Mouse (Mus musculus) heart, embryonic 16.5 days (tissue): Measurements from ENCODE around the gene Ccnl1. TPM values are rescaled to one million over a fixed set of nuclear protein-coding genes. Genes with fewer than 3 reads are reported as not detected.

Source experiments
- ATAC-seq: fragments of 200-750 bp; cut with Nextera tagmentation; replicated peaks from 2 replicates; pipeline ENCODE4 v1.8.0; 2017; ENCODE audit warnings: moderate number of reproducible peaks; ENCODE audit not compliant: insufficient read depth, low FRiP score; ENCODE audit errors: extremely low read depth
- H3K27ac ChIP-seq: fragments of 300-500 bp; sonication (generic); 2 replicates; pipeline ENCODE4 v1.5.1; 2014; ENCODE audit warnings: mild to moderate bottlenecking, low read length, control low read depth, moderate library complexity
- H3K27me3 ChIP-seq: fragments of 300-500 bp; sonication (generic); 2 replicates; pipeline ENCODE4 v1.6.1; 2014; ENCODE audit warnings: low read length, mixed read lengths; ENCODE audit not compliant: control insufficient read depth, insufficient read depth
- H3K36me3 ChIP-seq: fragments of 300-500 bp; sonication (generic); 2 replicates; pipeline ENCODE4 v1.6.1; 2014; ENCODE audit not compliant: control insufficient read depth, insufficient read depth
- H3K4me1 ChIP-seq: fragments of 300-500 bp; sonication (generic); 2 replicates; pipeline ENCODE4 v1.6.1; 2014; ENCODE audit warnings: low read length, mixed read lengths; ENCODE audit not compliant: control insufficient read depth, insufficient read depth
- H3K4me2 ChIP-seq: fragments of 300-500 bp; sonication (generic); 2 replicates; pipeline ENCODE4 v1.6.1; 2014; ENCODE audit warnings: low read depth, mild to moderate bottlenecking, control low read depth, low read length
- H3K4me3 ChIP-seq: fragments of 300-500 bp; sonication (generic); 2 replicates; pipeline ENCODE4 v1.5.1; 2014; ENCODE audit warnings: mild to moderate bottlenecking, control low read depth, low read length
- H3K9ac ChIP-seq: fragments of 300-500 bp; sonication (generic); 2 replicates; pipeline ENCODE4 v1.6.1; 2014; ENCODE audit warnings: low read length, control low read depth
- H3K9me3 ChIP-seq: fragments of 300-500 bp; sonication (generic); replicated peaks from 2 replicates; pipeline ENCODE4 v1.6.1; 2016; ENCODE audit warnings: low read length; ENCODE audit not compliant: control insufficient read depth
- WGBS: fragments of 180-500 bp; shearing (Covaris S2); extraction: QIAGEN DNeasy Blood & Tissue Kit; methylation state at CpG from one replicate; pipeline ENCODE4 v1.1.7; 2014; 5-methylcytosine and 5-hydroxymethylcytosine counted together
- polyA plus RNA-seq: library from polyadenylated mRNA; unstranded; fragments of >200 nt; fragmentation: Nextera tagmentation; extraction: Ambion mirVana; gene quantifications from 2 replicates; pipeline ENCODE4 v1.2.1, GENCODE M21; 2015

Ccnl1 gene
- polyA plus RNA-seq, 1 experiment from 2014 or later: 68.2 TPM

- 52% methylated on average over 8 of the region's 8 CpGs for WGBS
- Histone ChIP-seq H3K4me1 (peaks cover 2% of the 10 kb centered on the region; the same call in 1 of the 2 replicates), H3K27me3 (no peaks in the 10 kb centered on the region), H3K9ac (no peak overlapping the region), H3K9me3 (no peaks in the 10 kb centered on the region), H3K27ac (no peak overlapping the region), H3K4me3 (no peak overlapping the region), H3K4me2 (no peak overlapping the region), H3K36me3 (no peaks in the 10 kb centered on the region)
- no peak for ATAC-seq
Observed at GRCm38 (mm10) chr3:65988711-65989495, 30.9 kb upstream of the Ccnl1 start.

- no peaks in the 10 kb centered on the region for H3K9me3 ChIP-seq
- H3K4me1 ChIP-seq: peaks cover 11% of the 10 kb centered on the region
- no peaks in the 10 kb centered on the region for H3K27me3 ChIP-seq
- 54% methylated on average over 3 of the region's 3 CpGs for WGBS
- no peaks in the 10 kb centered on the region for H3K36me3 ChIP-seq
- H3K27ac ChIP-seq: peak overlapping the region; percentile 100; the same call in 1 of the 2 replicates
- H3K9ac ChIP-seq: no peak overlapping the region
- no peak for ATAC-seq
- no peak overlapping the region for H3K4me2 ChIP-seq
- H3K4me3 ChIP-seq: no peak overlapping the region
Observed at GRCm38 (mm10) chr3:65976296-65976695, 18.2 kb upstream of the Ccnl1 start.

GRCm38 (mm10) chr3:65975317-65975716, 17.3 kb upstream of the Ccnl1 start:
- H3K4me1 ChIP-seq: peaks cover 11% of the 10 kb centered on the region
- peak overlapping the region; percentile 100 for H3K27ac ChIP-seq
- ATAC-seq: no peak
- peak overlapping the region; percentile 67 for H3K4me2 ChIP-seq
- peak overlapping the region; percentile 68 for H3K9ac ChIP-seq
- no peaks in the 10 kb centered on the region for H3K9me3 ChIP-seq
- H3K4me3 ChIP-seq: peak overlapping the region; percentile 72
- 5% methylated on average over 5 of the region's 5 CpGs for WGBS
- no peaks in the 10 kb centered on the region for H3K36me3 ChIP-seq
- no peaks in the 10 kb centered on the region for H3K27me3 ChIP-seq

GRCm38 (mm10) chr3:65974232-65975058, 16.4 kb upstream of the Ccnl1 start:
- Histone ChIP-seq H3K36me3 (no peaks in the 10 kb centered on the region), H3K9me3 (no peaks in the 10 kb centered on the region), H3K27me3 (no peaks in the 10 kb centered on the region), H3K4me2 (peak overlapping the region; percentile 74), H3K9ac (peak overlapping the region; percentile 82), H3K27ac (peak overlapping the region; percentile 100), H3K4me3 (peak overlapping the region; percentile 72), H3K4me1 (peaks cover 11% of the 10 kb centered on the region)
- ATAC-seq: peak; percentile 96
- WGBS: under 1% methylated on average over 43 of the region's 43 CpGs

GRCm38 (mm10) chr3:65973501-65974231, 15.6 kb upstream of the Ccnl1 start:
- peak overlapping the region; percentile 74 for H3K4me2 ChIP-seq
- ATAC-seq: no peak

GRCm38 (mm10) chr3:65969196-65969595, 11.1 kb upstream of the Ccnl1 start:
- Histone ChIP-seq H3K4me1 (peaks cover 8% of the 10 kb centered on the region), H3K9ac (no peak overlapping the region), H3K9me3 (no peaks in the 10 kb centered on the region), H3K27me3 (no peaks in the 10 kb centered on the region), H3K4me3 (no peak overlapping the region), H3K36me3 (no peaks in the 10 kb centered on the region), H3K4me2 (no peak overlapping the region), H3K27ac (no peak overlapping the region)
- 89% methylated on average over 3 of the region's 3 CpGs for WGBS
- ATAC-seq: no peak

More at GRCm38 (mm10) chr3:65973501-65974231, 15.6 kb upstream of the Ccnl1 start:
- peak overlapping the region; percentile 72 for H3K4me3 ChIP-seq
- H3K27me3 ChIP-seq: no peaks in the 10 kb centered on the region
- no peaks in the 10 kb centered on the region for H3K36me3 ChIP-seq
- no peaks in the 10 kb centered on the region for H3K9me3 ChIP-seq
- 16% methylated on average over 8 of the region's 8 CpGs for WGBS
- H3K27ac ChIP-seq: peak overlapping the region; percentile 100
- peaks cover 11% of the 10 kb centered on the region for H3K4me1 ChIP-seq
- peak overlapping the region; percentile 82 for H3K9ac ChIP-seq

- 82% methylated on average over 1 of the region's 1 CpGs for WGBS
- no peak for ATAC-seq
Observed at GRCm38 (mm10) chr3:65966360-65966759, 8.3 kb upstream of the Ccnl1 start.

GRCm38 (mm10) chr3:65962270-65962930, 4.4 kb upstream of the Ccnl1 start:
- no peak overlapping the region for H3K4me2 ChIP-seq
- no peaks in the 10 kb centered on the region for H3K9me3 ChIP-seq
- H3K36me3 ChIP-seq: no peaks in the 10 kb centered on the region
- no peak overlapping the region for H3K9ac ChIP-seq
- H3K4me3 ChIP-seq: no peak overlapping the region
- H3K27me3 ChIP-seq: no peaks in the 10 kb centered on the region
- no peak overlapping the region for H3K27ac ChIP-seq
- ATAC-seq: no peak
- 57% methylated on average over 4 of the region's 4 CpGs for WGBS
- H3K4me1 ChIP-seq: peaks cover 9% of the 10 kb centered on the region

More at GRCm38 (mm10) chr3:65966360-65966759, 8.3 kb upstream of the Ccnl1 start:
- Histone ChIP-seq H3K36me3 (no peaks in the 10 kb centered on the region), H3K4me3 (no peak overlapping the region), H3K4me1 (peaks cover 2% of the 10 kb centered on the region; the same call in 1 of the 2 replicates), H3K9me3 (no peaks in the 10 kb centered on the region), H3K27ac (no peak overlapping the region), H3K4me2 (no peak overlapping the region), H3K9ac (no peak overlapping the region), H3K27me3 (no peaks in the 10 kb centered on the region)
